Mouse (Mus musculus) spleen, postnatal 10 days (tissue): ENCODE results near the gene Ttc26.
"Not testable (repeated sequence)": the region's sequence is repeated elsewhere in the genome, so short reads cannot be mapped to it uniquely, and the experiment has no call there.

Experiments
- DNase-seq, 2 experiments: peaks; one replicate each; pipeline ENCODE4 v3.0.0; 2021 to 2022; ENCODE audit warnings: low spot score in 2 of 2

Ttc26 gene

GRCm38 (mm10) chr6:38456425-38456824 is 75.2 kb downstream of the Ttc26 start:
- DNase-seq, result not testable (repeated sequence)

GRCm38 (mm10) chr6:38458075-38458474 is 76.8 kb downstream of the Ttc26 start:
- no peak for DNase-seq

GRCm38 (mm10) chr6:38469591-38469990 is 88.3 kb downstream of the Ttc26 start:
- peak in 1 of 2 experiments; percentile 14 for DNase-seq
